12 mouse cellular contexts compared by ENCODE assay signal in the genomic region with DNA sequence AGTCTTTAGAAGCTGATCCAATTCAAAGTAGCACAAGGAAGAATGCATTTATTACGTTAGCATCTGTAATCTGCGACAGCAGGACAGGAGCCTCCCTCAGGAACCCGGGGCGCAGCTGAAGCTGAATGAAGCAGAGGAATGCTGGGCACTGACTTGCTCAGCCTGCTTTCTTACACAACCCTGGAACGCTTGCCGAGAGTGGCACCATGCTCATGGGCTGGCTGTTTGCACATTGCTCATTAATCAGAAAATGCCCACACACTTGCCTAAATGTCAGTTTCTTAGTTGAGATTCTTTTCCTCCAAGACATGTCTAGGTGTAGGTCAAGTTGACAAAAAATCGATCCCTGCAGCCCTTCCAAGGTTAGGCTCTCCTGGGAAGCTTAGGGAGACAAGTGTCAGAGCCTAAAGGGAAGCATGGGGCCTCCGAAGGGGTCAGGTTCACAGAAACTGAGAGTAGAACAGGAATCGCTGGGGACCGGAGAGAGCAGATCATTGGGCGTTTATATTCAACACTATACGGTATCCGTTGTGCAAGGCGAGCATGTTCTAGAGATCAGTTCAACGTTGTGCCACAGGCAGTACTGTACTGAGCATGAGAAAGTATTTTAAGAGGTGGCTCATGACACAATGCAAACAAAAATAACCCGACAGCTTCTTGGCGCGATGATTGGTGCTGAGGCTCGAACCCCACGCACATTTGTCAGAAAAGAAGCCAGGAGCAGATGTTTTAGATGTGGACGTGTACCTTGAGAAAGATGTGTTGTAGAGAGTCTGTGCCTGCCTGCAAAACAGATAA. TPM values are rescaled to one million over a fixed set of nuclear protein-coding genes. Genes with fewer than 3 reads are reported as not detected.
DNase-seq lines count a peak whose midpoint lies in the region; ATAC-seq and TF ChIP-seq lines count a peak whose summit lies in the region.
"Had no signal": no experiment of that assay in that cellular context is flagged by ENCODE, and none has a peak within 500 bp of the region (broad histone marks: within the 10 kb centered on the region; RNA-seq: fewer than 3 reads in every experiment).

No protein-coding gene starts in this region.

- 0 out of 2 replicates have a peak, but pooled peaks have one; percentile 27 for TF ChIP-seq EP300 in heart, postnatal 0 days (IDR thresholded peaks at IDR 0.05; ENCODE audit: low read depth)

- no peaks in the 10 kb centered on the region for H3K9me3 ChIP-seq in embryonic facial prominence, embryonic 15.5 days (replicated peaks)
- H3K9me3 ChIP-seq in heart, postnatal 0 days (replicated peaks; ENCODE audit: control insufficient read depth, low read length), result no peaks in the 10 kb centered on the region
- H3K9me3 ChIP-seq in midbrain, embryonic 14.5 days (ENCODE audit: control insufficient read depth, low read length), result no peaks in the 10 kb centered on the region

- no peaks in the 10 kb centered on the region for H3K4me1 ChIP-seq in embryonic facial prominence, embryonic 15.5 days
- 0 out of 2 replicates have a peak, but pooled peaks cover 11% of the 10 kb centered on the region for H3K4me1 ChIP-seq in heart, postnatal 0 days (ENCODE audit: control insufficient read depth, insufficient read depth)
- H3K4me1 ChIP-seq in midbrain, embryonic 14.5 days (ENCODE audit: control insufficient read depth, insufficient read depth, low read length), result no peaks in the 10 kb centered on the region

- H3K27me3 ChIP-seq in embryonic facial prominence, embryonic 15.5 days, result no peaks in the 10 kb centered on the region
- no peaks in the 10 kb centered on the region for H3K27me3 ChIP-seq in heart, postnatal 0 days (ENCODE audit: control insufficient read depth, insufficient read depth, low read length)
- H3K27me3 ChIP-seq in midbrain, embryonic 14.5 days (ENCODE audit: control insufficient read depth, insufficient read depth, low read length), result no peaks in the 10 kb centered on the region

- no peak overlapping the region for H3K4me2 ChIP-seq in embryonic facial prominence, embryonic 15.5 days (replicated peaks)
- H3K4me2 ChIP-seq in heart, postnatal 0 days (ENCODE audit: low read depth, low read length), result peak overlapping the region; percentile 57
- H3K4me2 ChIP-seq in midbrain, embryonic 14.5 days (ENCODE audit: low read length), result no peak overlapping the region

- 0 out of 2 replicates have a peak, but pooled peaks cover 6% of the 10 kb centered on the region for H3K36me3 ChIP-seq in embryonic facial prominence, embryonic 15.5 days
- no peaks in the 10 kb centered on the region for H3K36me3 ChIP-seq in heart, postnatal 0 days (replicated peaks; ENCODE audit: control insufficient read depth, insufficient read depth, low read length)
- peaks cover 38% of the 10 kb centered on the region for H3K36me3 ChIP-seq in midbrain, embryonic 14.5 days (ENCODE audit: control insufficient read depth, insufficient read depth, low read length)

- no peak for ATAC-seq in embryonic facial prominence, embryonic 15.5 days (ENCODE audit: insufficient number of reproducible peaks, low FRiP score, low TSS enrichment, low read depth)
- peak; percentile 95 for ATAC-seq in heart, postnatal 0 days (ENCODE audit: insufficient read depth, low read depth)
- ATAC-seq in midbrain, embryonic 14.5 days (ENCODE audit: low FRiP score, low TSS enrichment), result no peak

- H3K9ac ChIP-seq in embryonic facial prominence, embryonic 15.5 days, result no peak overlapping the region
- no peak overlapping the region for H3K9ac ChIP-seq in heart, postnatal 0 days (replicated peaks; ENCODE audit: low read depth, low read length)
- no peak overlapping the region for H3K9ac ChIP-seq in midbrain, embryonic 14.5 days (replicated peaks; ENCODE audit: low read length)

- DNase-seq in frontal cortex, adult 2 months (ENCODE audit: extremely low spot score in 1 of 2, low spot score in 1 of 2), result peak; percentile 71 to 80
- no peak for DNase-seq in frontal cortex, postnatal 25 days (ENCODE audit: low spot score in 2 of 2)
- DNase-seq in heart, postnatal 0 days (ENCODE audit: low spot score), result peak; percentile 91
- peak; percentile 35 for DNase-seq in lung, postnatal 14 days
- no peak for DNase-seq in thymus, adult 18-20 months
- DNase-seq in adrenal gland, postnatal 10 days, result no peak
- DNase-seq in midbrain, embryonic 14.5 days, result no peak
- DNase-seq: adrenal gland, postnatal 36 days; cerebellum, adult 9-11 months had no signal

- WGBS in embryonic facial prominence, embryonic 15.5 days, result 72% methylated on average over 21 of the region's 21 CpGs
- WGBS in heart, postnatal 0 days, result 36% methylated on average over 21 of the region's 21 CpGs
- WGBS in midbrain, embryonic 14.5 days, result 84% methylated on average over 21 of the region's 21 CpGs

- no peak for TF ChIP-seq CTCF in heart, postnatal 0 days (IDR thresholded peaks at IDR 0.05; ENCODE audit: low read depth)

- peak overlapping the region; percentile 35; the same call in 1 of the 2 replicates for H3K27ac ChIP-seq in embryonic facial prominence, embryonic 15.5 days (replicated peaks)
- H3K27ac ChIP-seq in heart, postnatal 0 days (ENCODE audit: low read depth), result peak overlapping the region; percentile 94
- H3K27ac ChIP-seq in midbrain, embryonic 14.5 days (replicated peaks; ENCODE audit: low read depth, low read length), result no peak overlapping the region
- H3K27ac ChIP-seq: kidney, postnatal 0 days had no signal

- H3K4me3 ChIP-seq in embryonic facial prominence, embryonic 15.5 days (replicated peaks), result no peak overlapping the region
- H3K4me3 ChIP-seq in heart, postnatal 0 days (ENCODE audit: low read depth, low read length), result peak overlapping the region; percentile 19; the same call in 1 of the 2 replicates
- H3K4me3 ChIP-seq in midbrain, embryonic 14.5 days (replicated peaks; ENCODE audit: low read depth, low read length), result no peak overlapping the region
- H3K4me3 ChIP-seq: erythroblast, embryonic 14.5 days had no signal

RNA-seq across cellular contexts. Expression of a gene that starts 11.4 kb away (rescaled TPM):
- polyA plus RNA-seq in frontal cortex, adult 2 months (2012; rRNA removed), result 36.6 TPM in 2 replicates
- polyA plus RNA-seq in embryonic facial prominence, embryonic 15.5 days (2015; fragmentation: Nextera tagmentation; extraction: Ambion mirVana), result 10.1 and 13.5 TPM in 2 replicates
- total RNA-seq in heart, postnatal 0 days (2014; rRNA removed; ENCODE audit: low replicate concordance), result 1.8 and 3.7 TPM in 2 replicates
- polyA plus RNA-seq in heart, postnatal 0 days (2015; fragmentation: Nextera tagmentation; extraction: Ambion mirVana), result 4.3 TPM in 2 replicates
- 1 to 10 TPM; 4.5 to 6.5 TPM for total RNA-seq in adrenal gland, postnatal 10 days (2021)
- 92.3 and 101 TPM in 2 replicates for polyA plus RNA-seq in midbrain, embryonic 14.5 days (2014; fragmentation: Nextera tagmentation; extraction: Ambion mirVana)
- polyA plus RNA-seq: erythroblast, embryonic 14.5 days had no signal

Comparison
In these comparisons a context has a peak if more than half of its experiments do, and no peak if none do; other contexts are left out.
1. DNase-seq: peak in frontal cortex, adult 2 months (2 of 2), heart, postnatal 0 days (single experiment) and lung, postnatal 14 days (single experiment); none in frontal cortex, postnatal 25 days (0 of 2), thymus, adult 18-20 months (0 of 2), adrenal gland, postnatal 10 days (single experiment) and midbrain, embryonic 14.5 days (single experiment).